In the genomic region with DNA sequence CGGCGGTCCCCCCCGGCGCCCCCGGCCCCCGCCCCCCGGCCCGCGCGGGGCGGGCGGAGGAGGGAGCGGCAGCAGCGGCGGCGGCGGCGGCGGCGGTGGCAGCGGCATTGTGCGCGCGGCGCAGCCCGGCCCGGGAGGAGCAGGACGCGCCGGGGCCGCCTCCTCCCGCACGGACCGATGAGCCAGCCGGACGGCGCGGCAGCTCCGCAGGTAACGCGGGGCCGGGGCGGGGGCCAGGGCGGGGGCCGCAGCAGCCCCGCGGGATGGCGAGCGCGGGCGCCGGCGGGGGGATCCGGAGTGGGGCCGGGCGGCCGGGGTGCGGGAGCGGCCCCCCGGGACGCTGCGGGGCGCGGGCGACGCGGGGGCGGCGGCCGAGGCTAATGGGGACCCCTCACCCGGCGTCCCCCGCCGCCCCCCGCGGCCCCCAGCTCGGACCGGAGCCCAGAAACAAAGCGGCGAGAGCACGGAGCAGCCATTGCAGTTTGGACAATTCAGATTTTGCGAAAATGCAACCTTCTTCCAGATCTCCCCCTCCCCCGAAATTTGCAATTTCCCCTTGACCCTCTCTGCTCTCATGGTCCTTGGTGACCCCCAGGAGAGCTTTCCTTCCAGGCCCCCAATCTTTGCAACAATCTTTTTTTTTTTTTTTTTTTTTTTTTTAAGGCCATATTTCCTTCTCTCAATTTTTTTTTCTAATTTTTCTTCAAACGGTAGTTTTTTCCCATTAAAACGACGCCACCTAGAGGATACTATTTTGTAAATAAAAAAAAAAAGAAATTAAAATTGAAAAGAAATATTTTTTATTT, we compare ENCODE assay signal across 8 mouse cellular contexts. TPM values are rescaled to one million over a fixed set of nuclear protein-coding genes. Genes with fewer than 3 reads are reported as not detected.
A peak's percentile ranks its signal among the peaks of the same experiment; 100 is the strongest.
DNase-seq lines count a peak whose midpoint lies in the region; ATAC-seq and TF ChIP-seq lines count a peak whose summit lies in the region.

A gene (plus strand): TSS at position 77 of the 806 bp plus-strand sequence.

- H3K4me1 ChIP-seq in heart, embryonic 16.5 days (ENCODE audit: control insufficient read depth, insufficient read depth, low read length) = peaks cover 5% of the 10 kb centered on the region
- H3K4me1 ChIP-seq in limb, embryonic 14.5 days (ENCODE audit: control insufficient read depth, insufficient read depth, low read length) = peaks cover 17% of the 10 kb centered on the region
- peaks cover 4% of the 10 kb centered on the region; the same call in 1 of the 2 replicates for H3K4me1 ChIP-seq in neural tube, embryonic 15.5 days

- H3K4me2 ChIP-seq in heart, embryonic 16.5 days (ENCODE audit: low read depth, low read length) = peak within 1 kb of the TSS; percentile 86
- H3K4me2 ChIP-seq in limb, embryonic 14.5 days (replicated peaks; ENCODE audit: low read depth, low read length, severe bottlenecking) = peak within 1 kb of the TSS; percentile 59
- peak within 1 kb of the TSS; percentile 85 for H3K4me2 ChIP-seq in neural tube, embryonic 15.5 days

- peak; percentile 60 for ATAC-seq in heart, embryonic 16.5 days (replicated peaks; ENCODE audit: extremely low read depth, insufficient read depth, low FRiP score)
- peak; percentile 78 for ATAC-seq in limb, embryonic 14.5 days (ENCODE audit: low FRiP score, low read depth)
- peak; percentile 74 for ATAC-seq in neural tube, embryonic 15.5 days (ENCODE audit: low FRiP score)
- no peak for ATAC-seq in activated CD4-positive, CD25-positive, alpha-beta regulatory T cell, adult 4 months

- H3K36me3 ChIP-seq in heart, embryonic 16.5 days (ENCODE audit: control insufficient read depth, insufficient read depth) = no peaks in the 10 kb centered on the region
- no peaks in the 10 kb centered on the region for H3K36me3 ChIP-seq in limb, embryonic 14.5 days (ENCODE audit: control insufficient read depth, insufficient read depth, low read length)
- H3K36me3 ChIP-seq in neural tube, embryonic 15.5 days = no peaks in the 10 kb centered on the region

- H3K27me3 ChIP-seq in heart, embryonic 16.5 days (ENCODE audit: control insufficient read depth, insufficient read depth, low read length) = no peaks in the 10 kb centered on the region
- no peaks in the 10 kb centered on the region for H3K27me3 ChIP-seq in limb, embryonic 14.5 days (ENCODE audit: control insufficient read depth, insufficient read depth, low read length)
- no peaks in the 10 kb centered on the region for H3K27me3 ChIP-seq in neural tube, embryonic 15.5 days (replicated peaks)

- peak within 1 kb of the TSS; percentile 98 for H3K9ac ChIP-seq in heart, embryonic 16.5 days (ENCODE audit: low read length)
- peak within 1 kb of the TSS; percentile 99 for H3K9ac ChIP-seq in limb, embryonic 14.5 days (ENCODE audit: low read depth, low read length, severe bottlenecking)
- H3K9ac ChIP-seq in neural tube, embryonic 15.5 days (replicated peaks) = peak within 1 kb of the TSS; percentile 94

- WGBS in heart, embryonic 16.5 days = 1% methylated on average over 20 of the region's 86 CpGs
- WGBS in limb, embryonic 14.5 days = 2% methylated on average over 10 of the region's 86 CpGs
- 2% methylated on average over 36 of the region's 86 CpGs for WGBS in neural tube, embryonic 15.5 days

- no peak for TF ChIP-seq POLR2A in limb, embryonic 14.5 days (IDR thresholded peaks at IDR 0.05; ENCODE audit: borderline replicate concordance, extremely low read depth, insufficient read depth, insufficient read length)

- peak within 1 kb of the TSS; percentile 80 for H3K27ac ChIP-seq in heart, embryonic 16.5 days (ENCODE audit: low read length)
- H3K27ac ChIP-seq in limb, embryonic 14.5 days (replicated peaks; ENCODE audit: low read depth, low read length) = peak within 1 kb of the TSS; percentile 96
- H3K27ac ChIP-seq in neural tube, embryonic 15.5 days (replicated peaks) = peak within 1 kb of the TSS; percentile 89

- H3K4me3 ChIP-seq in heart, embryonic 16.5 days (ENCODE audit: low read length) = peak within 1 kb of the TSS; percentile 95
- H3K4me3 ChIP-seq in limb, embryonic 14.5 days (replicated peaks; ENCODE audit: low read length) = peak within 1 kb of the TSS; percentile 73
- H3K4me3 ChIP-seq in neural tube, embryonic 15.5 days (replicated peaks) = peak within 1 kb of the TSS; percentile 77

- no peaks in the 10 kb centered on the region for H3K9me3 ChIP-seq in heart, embryonic 16.5 days (replicated peaks; ENCODE audit: control insufficient read depth, low read length)
- no peaks in the 10 kb centered on the region for H3K9me3 ChIP-seq in limb, embryonic 14.5 days (ENCODE audit: control insufficient read depth, low read length)
- H3K9me3 ChIP-seq in neural tube, embryonic 15.5 days (replicated peaks) = no peaks in the 10 kb centered on the region

- DNase-seq in heart, adult 11 months = peak; percentile 87
- no peak for DNase-seq in heart, adult 8-10 months (ENCODE audit: low spot score)
- peak; percentile 62 for DNase-seq in NIH3T3 (ENCODE audit: low read depth)
- DNase-seq in cerebellum, postnatal 25 days = peak; percentile 53 to 68
- DNase-seq in limb, embryonic 14.5 days (ENCODE audit: low spot score) = peak; percentile 72

RNA-seq across cellular contexts. Expression of the gene that starts here (rescaled TPM):
- under 1 TPM; 0.19 to 0.47 (median 0.24) TPM for total RNA-seq in heart, adult 8-10 months (2022)
- polyA plus RNA-seq in heart, embryonic 16.5 days (2015; fragmentation: Nextera tagmentation; extraction: Ambion mirVana) = 7.7 and 12.5 TPM in 2 replicates
- polyA plus RNA-seq in limb, embryonic 14.5 days (2012; rRNA removed) = 32.0 and 39.6 TPM in 2 replicates
- 24.9 and 35.4 TPM in 2 replicates for polyA plus RNA-seq in limb, embryonic 14.5 days (2014; fragmentation: Nextera tagmentation; extraction: Ambion mirVana)
- polyA plus RNA-seq in neural tube, embryonic 15.5 days (2015; fragmentation: Nextera tagmentation; extraction: Ambion mirVana) = 27.6 and 28.1 TPM in 2 replicates
- under 1 TPM in 1 of 2 experiments, not detected in 1; 0.20 TPM for polyA plus RNA-seq in activated CD4-positive, CD25-positive, alpha-beta regulatory T cell, adult 4 months (2017; shearing (Covaris generic))
